Mouse (Mus musculus) stomach, postnatal 0 days (tissue): ENCODE data around the gene Psph. TPM values are rescaled to one million over a fixed set of nuclear protein-coding genes. Genes with fewer than 3 reads are reported as not detected.

Experiments
- ATAC-seq: fragments of 200-750 bp; cut with Nextera tagmentation; 2 replicates; pipeline ENCODE4 v1.8.0; 2017; ENCODE audit not compliant: low FRiP score, low TSS enrichment
- DNase-seq: peaks from one replicate; pipeline ENCODE4 v3.0.0-alpha.2; 2016; ENCODE audit warnings: low spot score
- H3K27ac ChIP-seq: fragments of 300-500 bp; sonication (generic); replicated peaks from 2 replicates; pipeline ENCODE4 v1.5.1; 2014; ENCODE audit warnings: mild to moderate bottlenecking, control low read depth
- H3K27me3 ChIP-seq: fragments of 300-500 bp; sonication (generic); 2 replicates; pipeline ENCODE4 v1.6.1; 2014; ENCODE audit warnings: low read length; ENCODE audit not compliant: control insufficient read depth, insufficient read depth
- H3K36me3 ChIP-seq: fragments of 300-500 bp; sonication (generic); 2 replicates; pipeline ENCODE4 v1.6.1; 2014; ENCODE audit warnings: low read length, mixed read lengths; ENCODE audit not compliant: control insufficient read depth, insufficient read depth
- H3K4me1 ChIP-seq: fragments of 300-500 bp; sonication (generic); replicated peaks from 2 replicates; pipeline ENCODE4 v1.6.1; 2014; ENCODE audit warnings: antibody characterized with exemption; ENCODE audit not compliant: control insufficient read depth, insufficient read depth
- H3K4me2 ChIP-seq: fragments of 300-500 bp; sonication (generic); replicated peaks from 2 replicates; pipeline ENCODE4 v1.6.1; 2014; ENCODE audit warnings: low read depth, mild to moderate bottlenecking, control low read depth, moderate library complexity
- H3K4me3 ChIP-seq: fragments of 300-500 bp; sonication (generic); 2 replicates; pipeline ENCODE4 v1.5.1; 2014; ENCODE audit warnings: low read depth, low read length, control low read depth
- H3K9ac ChIP-seq: fragments of 300-500 bp; sonication (generic); 2 replicates; pipeline ENCODE4 v1.6.1; 2014; ENCODE audit warnings: mild to moderate bottlenecking, low read length, control low read depth, mixed read lengths
- H3K9me3 ChIP-seq: fragments of 300-500 bp; sonication (generic); 2 replicates; pipeline ENCODE4 v1.6.1; 2016; ENCODE audit warnings: low read length; ENCODE audit not compliant: control insufficient read depth
- CTCF ChIP-seq: IDR thresholded peaks from 2 replicates; pipeline ENCODE4 v1.5.1; 2016; ENCODE audit warnings: antibody characterized with exemption, low read depth, mild to moderate bottlenecking, moderate library complexity
- EP300 ChIP-seq: optimal IDR thresholded peaks from 2 replicates; pipeline ENCODE3; 2016; ENCODE audit warnings: antibody characterized with exemption
- WGBS: fragments of 180-500 bp; shearing (Covaris S2); extraction: QIAGEN DNeasy Blood & Tissue Kit; methylation state at CpG from one replicate; pipeline ENCODE4 v1.1.7; 2014; 5-methylcytosine and 5-hydroxymethylcytosine counted together
- polyA plus RNA-seq: library from polyadenylated mRNA; unstranded; fragments of >200 nt; fragmentation: Nextera tagmentation; extraction: Ambion mirVana; gene quantifications from 2 replicates; pipeline ENCODE4 v1.2.1, GENCODE M21; 2015

Gene Psph
- polyA plus RNA-seq, 1 experiment from 2014 or later: 31.1 TPM

GRCm38 (mm10) chr5:129717016-129717415 lies 70.2 kb downstream of the Psph start:
- H3K4me2 ChIP-seq: no peak overlapping the region
- no peak overlapping the region for H3K27ac ChIP-seq
- TF ChIP-seq EP300: no peak
- peak; percentile 37 for TF ChIP-seq CTCF
- no peak overlapping the region for H3K4me3 ChIP-seq
- H3K9ac ChIP-seq: no peak overlapping the region
- WGBS: 74% methylated on average over 9 of the region's 9 CpGs
- DNase-seq (no peak), ATAC-seq (no peak)
- no peaks in the 10 kb centered on the region for H3K9me3 ChIP-seq
- no peaks in the 10 kb centered on the region for H3K27me3 ChIP-seq
- H3K4me1 ChIP-seq: no peaks in the 10 kb centered on the region
- peaks cover 14% of the 10 kb centered on the region; the same call in 1 of the 2 replicates for H3K36me3 ChIP-seq

Other genes with a start within 250 kb of the Psph start
- gene Mmp17, start 203.3 kb downstream of the Psph start, polyA plus RNA-seq: 2.2 and 2.6 TPM in 2 replicates
- gene Zfp11, start 117.3 kb downstream of the Psph start, polyA plus RNA-seq: 0.98 and 1.2 TPM in 2 replicates
- gene Sept14, start 78.9 kb downstream of the Psph start, polyA plus RNA-seq: not detected in 2 replicates
- 135 and 140 TPM in 2 replicates for gene Mrps17, start 72.0 kb downstream of the Psph start, polyA plus RNA-seq
- 87.1 and 92.5 TPM in 2 replicates for gene Nipsnap2, start 62.4 kb downstream of the Psph start, polyA plus RNA-seq
- gene Sumf2, start 59.5 kb upstream of the Psph start, polyA plus RNA-seq: 24.5 and 27.3 TPM in 2 replicates
- gene Chchd2, start 100.0 kb upstream of the Psph start, polyA plus RNA-seq: 906 and 964 TPM in 2 replicates
- gene Zbed5, start 108.3 kb upstream of the Psph start, polyA plus RNA-seq: 1.8 and 2.6 TPM in 2 replicates
- 0.08 and 0.25 TPM in 2 replicates for gene Phkg1, start 111.1 kb upstream of the Psph start, polyA plus RNA-seq
- 2.2 and 3.0 TPM in 2 replicates for gene Nupr1l, start 121.1 kb upstream of the Psph start, polyA plus RNA-seq
- gene Vkorc1l1, start 154.5 kb upstream of the Psph start, polyA plus RNA-seq: 24.1 TPM in 2 replicates
- 32.0 and 33.9 TPM in 2 replicates for gene Gusb, start 215.6 kb upstream of the Psph start, polyA plus RNA-seq
- gene Asl, start 241.8 kb upstream of the Psph start, polyA plus RNA-seq: 27.3 and 36.1 TPM in 2 replicates
- gene Crcp, start 241.8 kb upstream of the Psph start, polyA plus RNA-seq: 26.0 and 26.4 TPM in 2 replicates